16 mouse cellular contexts compared by ENCODE assay signal in the genomic region with DNA sequence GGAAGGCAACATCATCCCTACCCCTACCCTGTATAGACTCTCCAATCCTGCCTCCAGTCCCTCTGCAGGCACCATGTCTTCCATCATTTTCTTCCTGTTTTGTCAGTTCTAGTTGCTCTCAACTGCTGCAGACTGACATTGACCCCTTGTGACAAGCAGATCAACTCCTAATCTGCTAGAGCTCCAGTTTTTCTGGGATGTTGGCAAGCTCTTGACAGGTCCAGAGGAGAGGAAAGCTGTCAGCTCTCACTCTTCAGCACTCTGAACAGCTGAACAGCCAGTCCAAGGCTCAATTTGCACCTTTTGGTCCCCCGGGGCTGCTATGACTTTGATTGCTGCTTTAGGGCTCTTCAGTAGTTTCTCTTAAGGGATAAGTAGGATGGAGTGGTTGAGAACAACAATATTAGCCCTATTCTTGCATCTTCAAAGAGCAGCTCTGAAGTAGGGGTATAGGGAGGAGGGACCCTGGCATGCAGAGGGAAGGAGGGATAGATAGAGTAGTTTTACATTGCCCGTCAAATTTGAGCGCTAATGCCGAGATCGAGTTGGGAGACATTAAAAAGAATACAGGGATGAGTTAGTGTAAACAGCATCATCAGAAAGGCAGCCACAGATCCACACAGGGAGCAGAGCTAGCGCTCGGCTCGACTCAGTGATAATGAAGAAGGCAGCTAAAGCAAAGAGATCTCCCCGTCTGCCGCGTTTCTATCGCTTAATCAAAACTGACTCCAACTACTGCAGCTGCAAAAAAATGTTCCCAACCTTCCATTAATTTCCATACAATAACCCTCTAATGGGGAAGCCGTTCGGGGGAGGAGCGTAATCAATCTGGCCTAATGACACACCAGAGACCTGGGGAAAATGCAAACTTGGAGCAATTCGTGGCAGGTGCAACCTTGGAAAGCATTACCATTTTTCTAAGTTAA.
A peak's percentile ranks its signal among the peaks of the same experiment; 100 is the strongest.
DNase-seq lines count a peak whose midpoint lies in the region; ATAC-seq lines count a peak whose summit lies in the region.
"Had no signal": no experiment of that assay in that cellular context is flagged by ENCODE, and none has a peak within 500 bp of the region (broad histone marks: within the 10 kb centered on the region; RNA-seq: fewer than 3 reads in every experiment).

No protein-coding gene starts in this region.

- H3K36me3 ChIP-seq in forebrain, embryonic 14.5 days (ENCODE audit: control insufficient read depth, insufficient read depth, low read length): no peaks in the 10 kb centered on the region
- H3K36me3 ChIP-seq in forebrain, embryonic 15.5 days: no peaks in the 10 kb centered on the region
- H3K36me3 ChIP-seq in midbrain, embryonic 14.5 days (ENCODE audit: control insufficient read depth, insufficient read depth, low read length): no peaks in the 10 kb centered on the region
- no peaks in the 10 kb centered on the region for H3K36me3 ChIP-seq in midbrain, embryonic 10.5 days
- H3K36me3 ChIP-seq: embryonic facial prominence, embryonic 15.5 days had no signal

- H3K27me3 ChIP-seq in forebrain, embryonic 14.5 days (replicated peaks; ENCODE audit: control insufficient read depth, insufficient read depth, low read length): no peaks in the 10 kb centered on the region
- no peaks in the 10 kb centered on the region for H3K27me3 ChIP-seq in forebrain, embryonic 15.5 days
- H3K27me3 ChIP-seq in midbrain, embryonic 14.5 days (ENCODE audit: control insufficient read depth, insufficient read depth, low read length): no peaks in the 10 kb centered on the region
- peaks cover 12% of the 10 kb centered on the region; the same call in 1 of the 2 replicates for H3K27me3 ChIP-seq in midbrain, embryonic 10.5 days (ENCODE audit: low read depth, poor library complexity, severe bottlenecking)
- H3K27me3 ChIP-seq: embryonic facial prominence, embryonic 15.5 days had no signal

- no peak overlapping the region; the same call in 1 of the 2 replicates for H3K27ac ChIP-seq in forebrain, embryonic 14.5 days (ENCODE audit: low read depth, low read length)
- H3K27ac ChIP-seq in forebrain, embryonic 15.5 days (replicated peaks): no peak overlapping the region
- 0 out of 2 replicates have a peak overlapping the region, but pooled peaks have one; percentile 37 for H3K27ac ChIP-seq in midbrain, embryonic 14.5 days (replicated peaks; ENCODE audit: low read depth, low read length)
- H3K27ac ChIP-seq in midbrain, embryonic 10.5 days (replicated peaks): no peak overlapping the region
- H3K27ac ChIP-seq: embryonic facial prominence, embryonic 15.5 days had no signal

- no peak overlapping the region for H3K4me3 ChIP-seq in forebrain, embryonic 14.5 days (ENCODE audit: low read depth, low read length)
- H3K4me3 ChIP-seq in forebrain, embryonic 15.5 days: no peak overlapping the region
- H3K4me3 ChIP-seq in midbrain, embryonic 14.5 days (replicated peaks; ENCODE audit: low read depth, low read length): no peak overlapping the region
- no peak overlapping the region for H3K4me3 ChIP-seq in midbrain, embryonic 10.5 days
- H3K4me3 ChIP-seq: embryonic facial prominence, embryonic 15.5 days had no signal

- H3K9ac ChIP-seq in forebrain, embryonic 14.5 days (ENCODE audit: low read length): no peak overlapping the region
- H3K9ac ChIP-seq in forebrain, embryonic 15.5 days (replicated peaks): no peak overlapping the region
- H3K9ac ChIP-seq in midbrain, embryonic 14.5 days (replicated peaks; ENCODE audit: low read length): no peak overlapping the region
- H3K9ac ChIP-seq: embryonic facial prominence, embryonic 15.5 days; forebrain, postnatal 0 days had no signal

- WGBS in forebrain, embryonic 14.5 days: 71% methylated on average over 16 of the region's 16 CpGs
- WGBS in forebrain, embryonic 15.5 days: 72% methylated on average over 16 of the region's 16 CpGs
- 51% methylated on average over 16 of the region's 16 CpGs for WGBS in midbrain, embryonic 14.5 days
- 83% methylated on average over 16 of the region's 16 CpGs for WGBS in midbrain, embryonic 10.5 days

- DNase-seq in forebrain, embryonic 14.5 days (ENCODE audit: low spot score): peak; percentile 30
- peak; percentile 61 for DNase-seq in midbrain, embryonic 14.5 days
- no peak for DNase-seq in midbrain, embryonic 10.5 days (ENCODE audit: low spot score)
- peak; percentile 30 for DNase-seq in mesoderm, embryonic 11.5 days (ENCODE audit: low read depth, low spot score)
- DNase-seq in retina, embryonic 14.5 days (ENCODE audit: low spot score): peak; percentile 32
- DNase-seq in thymus, postnatal 10 days (ENCODE audit: low spot score in 2 of 2): no peak
- no peak for DNase-seq in frontal cortex, adult 2 months (ENCODE audit: extremely low spot score in 1 of 2, low spot score in 1 of 2)
- DNase-seq: cerebellum, postnatal 14 days; forebrain, postnatal 0 days; kidney, adult 18-20 months; kidney, postnatal 14 days; lung, adult 2 months; lung, postnatal 4 days had no signal

- H3K4me2 ChIP-seq in forebrain, embryonic 14.5 days (ENCODE audit: low read length): no peak overlapping the region
- no peak overlapping the region for H3K4me2 ChIP-seq in forebrain, embryonic 15.5 days (replicated peaks)
- H3K4me2 ChIP-seq in midbrain, embryonic 14.5 days (ENCODE audit: low read length): peak overlapping the region; percentile 24; the same call in 1 of the 2 replicates
- H3K4me2 ChIP-seq: embryonic facial prominence, embryonic 15.5 days had no signal

- H3K9me3 ChIP-seq in forebrain, embryonic 14.5 days (replicated peaks; ENCODE audit: control insufficient read depth, low read length): no peaks in the 10 kb centered on the region
- no peaks in the 10 kb centered on the region for H3K9me3 ChIP-seq in forebrain, embryonic 15.5 days
- H3K9me3 ChIP-seq in midbrain, embryonic 14.5 days (ENCODE audit: control insufficient read depth, low read length): no peaks in the 10 kb centered on the region
- H3K9me3 ChIP-seq in midbrain, embryonic 10.5 days (replicated peaks): no peaks in the 10 kb centered on the region
- H3K9me3 ChIP-seq: embryonic facial prominence, embryonic 15.5 days had no signal

- no peaks in the 10 kb centered on the region for H3K4me1 ChIP-seq in forebrain, embryonic 14.5 days (ENCODE audit: control insufficient read depth, insufficient read depth, low read length)
- H3K4me1 ChIP-seq in forebrain, embryonic 15.5 days: peaks cover 4% of the 10 kb centered on the region; the same call in 1 of the 2 replicates
- peaks cover 10% of the 10 kb centered on the region for H3K4me1 ChIP-seq in midbrain, embryonic 14.5 days (ENCODE audit: control insufficient read depth, insufficient read depth, low read length)
- peaks cover 7% of the 10 kb centered on the region for H3K4me1 ChIP-seq in midbrain, embryonic 10.5 days
- H3K4me1 ChIP-seq: embryonic facial prominence, embryonic 15.5 days had no signal

- ATAC-seq in forebrain, embryonic 14.5 days: no peak
- ATAC-seq in forebrain, embryonic 15.5 days (replicated peaks): no peak
- no peak for ATAC-seq in midbrain, embryonic 14.5 days (ENCODE audit: low FRiP score, low TSS enrichment)
- ATAC-seq: activated CD4-positive, CD25-positive, alpha-beta regulatory T cell, adult 4 months; forebrain, postnatal 0 days had no signal

Comparison
In these comparisons a context has a peak if more than half of its experiments do, and no peak if none do; other contexts are left out.
1. DNase-seq: peak in forebrain, embryonic 14.5 days (single experiment), midbrain, embryonic 14.5 days (single experiment), mesoderm, embryonic 11.5 days (single experiment) and retina, embryonic 14.5 days (single experiment); none in midbrain, embryonic 10.5 days (single experiment), thymus, postnatal 10 days (0 of 2) and frontal cortex, adult 2 months (0 of 2).